Mouse (Mus musculus) heart, postnatal 0 days (tissue): Measurements from ENCODE around the gene Rbms3.

Experiments
- CTCF ChIP-seq: IDR thresholded peaks from 2 replicates; pipeline ENCODE4 v1.5.1; 2016; ENCODE audit warnings: antibody characterized with exemption, control low read depth, low read depth
- EP300 ChIP-seq: IDR thresholded peaks from 2 replicates; pipeline ENCODE4 v1.6.1; 2016; ENCODE audit warnings: antibody characterized with exemption, low read depth

- TF ChIP-seq CTCF (no peak), EP300 (no peak)
Observed at GRCm38 (mm10) chr9:116633786-116634185, 995.9 kb downstream of the Rbms3 start.
